Mouse (Mus musculus) intestine, postnatal 0 days (tissue): Measurements from ENCODE around the gene Rnf181. TPM values are rescaled to one million over a fixed set of nuclear protein-coding genes. Genes with fewer than 3 reads are reported as not detected.
A peak's percentile ranks its signal among the peaks of the same experiment; 100 is the strongest.

Source experiments
- ATAC-seq: fragments of 200-750 bp; cut with Nextera tagmentation; 2 replicates; pipeline ENCODE4 v1.8.0; 2017; ENCODE audit warnings: mild to moderate bottlenecking, moderate TSS enrichment, moderate library complexity
- H3K27ac ChIP-seq: fragments of 300-500 bp; sonication (generic); 2 replicates; pipeline ENCODE4 v1.5.1; 2014; ENCODE audit warnings: mild to moderate bottlenecking, low read depth, low read length, moderate library complexity
- H3K27me3 ChIP-seq: fragments of 300-500 bp; sonication (generic); replicated peaks from 2 replicates; pipeline ENCODE4 v1.6.1; 2014; ENCODE audit warnings: low read length, mixed read lengths; ENCODE audit not compliant: control insufficient read depth, insufficient read depth
- H3K36me3 ChIP-seq: fragments of 300-500 bp; sonication (generic); 2 replicates; pipeline ENCODE4 v1.6.1; 2014; ENCODE audit warnings: mild to moderate bottlenecking, moderate library complexity; ENCODE audit not compliant: control insufficient read depth, insufficient read depth
- H3K4me1 ChIP-seq: fragments of 300-500 bp; sonication (generic); replicated peaks from 2 replicates; pipeline ENCODE4 v1.6.1; 2014; ENCODE audit warnings: antibody characterized with exemption, low read length, mixed read lengths; ENCODE audit not compliant: control insufficient read depth, insufficient read depth
- H3K4me2 ChIP-seq: fragments of 300-500 bp; sonication (generic); replicated peaks from 2 replicates; pipeline ENCODE4 v1.6.1; 2014; ENCODE audit warnings: low read depth, mild to moderate bottlenecking, moderate library complexity
- H3K4me3 ChIP-seq: fragments of 300-500 bp; sonication (generic); 2 replicates; pipeline ENCODE4 v1.5.1; 2014; ENCODE audit warnings: low read depth, low read length
- H3K9ac ChIP-seq: fragments of 300-500 bp; sonication (generic); 2 replicates; pipeline ENCODE4 v1.6.1; 2014; ENCODE audit warnings: mild to moderate bottlenecking, low read depth, low read length
- H3K9me3 ChIP-seq: fragments of 300-500 bp; sonication (generic); 2 replicates; pipeline ENCODE4 v1.6.1; 2016; ENCODE audit warnings: mixed run types; ENCODE audit not compliant: control insufficient read depth
- CTCF ChIP-seq: sonication (generic); IDR thresholded peaks from 2 replicates; pipeline ENCODE4 v1.5.1; 2016; ENCODE audit warnings: low read depth, mild to moderate bottlenecking, control low read depth, antibody characterized with exemption, moderate library complexity
- whole genome bisulfite sequencing: fragments of 180-500 bp; shearing (Covaris S2); extraction: QIAGEN DNeasy Blood & Tissue Kit; methylation state at CpG from one replicate; pipeline ENCODE4 v1.1.7; 2014; 5-methylcytosine and 5-hydroxymethylcytosine counted together
- polyA plus RNA-seq: library from polyadenylated mRNA; unstranded; fragments of >200 nt; fragmentation: Nextera tagmentation; extraction: Ambion mirVana; gene quantifications from 2 replicates; pipeline ENCODE4 v1.2.1, GENCODE M21; 2015

Gene Rnf181
- polyA plus RNA-seq, 1 experiment from 2014 or later: 122 TPM

GRCm38 (mm10) chr6:72390795-72391521 is 24.2 kb upstream of the Rnf181 start:
- Histone ChIP-seq H3K36me3 (peaks cover 18% of the 10 kb centered on the region), H3K27ac (peak overlapping the region; percentile 99), H3K9me3 (no peaks in the 10 kb centered on the region)

DNA sequence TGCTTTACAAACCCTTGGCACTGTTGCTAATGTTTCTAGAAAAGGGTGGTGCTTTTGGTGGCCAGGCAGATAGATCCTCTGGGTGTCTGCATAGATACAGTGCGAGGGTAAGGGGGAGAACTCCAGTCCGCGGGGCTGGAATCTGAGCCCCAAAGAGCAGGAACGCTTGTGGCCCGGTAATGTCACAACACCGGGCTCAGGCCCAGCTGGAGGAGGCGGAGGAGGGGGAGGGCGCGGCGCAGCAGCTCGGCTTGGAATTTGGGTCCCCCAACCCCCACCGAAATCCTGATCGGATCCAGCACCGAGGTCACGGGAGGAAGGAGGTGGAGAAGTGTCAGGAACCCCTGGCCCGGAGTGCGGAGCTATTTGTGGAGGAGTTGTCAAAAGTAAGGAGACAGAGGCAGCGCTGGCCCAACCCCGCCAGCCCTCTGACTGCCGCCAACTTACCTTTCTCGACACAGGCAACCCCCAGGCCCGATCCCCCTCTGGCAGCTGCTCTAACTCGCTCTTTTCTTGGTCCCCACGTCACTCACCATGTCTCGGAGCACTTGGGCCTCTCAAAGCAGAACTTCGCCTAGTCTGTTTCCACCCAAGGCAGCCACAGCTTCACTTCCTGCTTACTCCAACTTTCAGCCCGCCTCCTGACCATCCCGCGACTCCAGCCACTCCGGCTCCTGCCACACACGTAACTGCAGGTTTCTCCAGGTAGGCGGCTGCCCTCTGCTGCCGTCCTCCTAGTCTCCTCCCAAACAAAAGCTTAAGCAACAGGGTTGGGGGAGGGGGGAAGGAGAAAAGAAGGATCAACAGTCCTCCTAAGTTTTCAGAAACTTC is 23.4 kb upstream of the Rnf181 start, which contains the start of gene Vamp8:
TSS of gene Vamp8 (minus strand) at position 763 of the 831 bp plus-strand sequence.
- peak within 1 kb of the TSS; percentile 99 for H3K27ac ChIP-seq
- peak within 1 kb of the TSS; percentile 64 for H3K4me3 ChIP-seq
- TF ChIP-seq CTCF: peak; percentile 65
- H3K4me2 ChIP-seq: peak within 1 kb of the TSS; percentile 78
- ATAC-seq: peak; percentile 88
- peak within 1 kb of the TSS; percentile 91 for H3K9ac ChIP-seq
- 0% methylated on average over 32 of the region's 33 CpGs for WGBS
- H3K4me1 ChIP-seq: peaks cover 5% of the 10 kb centered on the region; the same call in 1 of the 2 replicates
- no peaks in the 10 kb centered on the region for H3K9me3 ChIP-seq
- H3K36me3 ChIP-seq: peaks cover 26% of the 10 kb centered on the region
- no peaks in the 10 kb centered on the region for H3K27me3 ChIP-seq

More at GRCm38 (mm10) chr6:72390795-72391521, 24.2 kb upstream of the Rnf181 start:
- peak; percentile 32; the same call in 1 of the 2 replicates for TF ChIP-seq CTCF
- Histone ChIP-seq H3K4me1 (peaks cover 5% of the 10 kb centered on the region; the same call in 1 of the 2 replicates), H3K9ac (peak overlapping the region; percentile 91), H3K4me2 (peak overlapping the region; percentile 78), H3K27me3 (no peaks in the 10 kb centered on the region), H3K4me3 (peak overlapping the region; percentile 64)
- 14% methylated on average over 12 of the region's 12 CpGs for WGBS
- ATAC-seq: peak; percentile 55

DNA sequence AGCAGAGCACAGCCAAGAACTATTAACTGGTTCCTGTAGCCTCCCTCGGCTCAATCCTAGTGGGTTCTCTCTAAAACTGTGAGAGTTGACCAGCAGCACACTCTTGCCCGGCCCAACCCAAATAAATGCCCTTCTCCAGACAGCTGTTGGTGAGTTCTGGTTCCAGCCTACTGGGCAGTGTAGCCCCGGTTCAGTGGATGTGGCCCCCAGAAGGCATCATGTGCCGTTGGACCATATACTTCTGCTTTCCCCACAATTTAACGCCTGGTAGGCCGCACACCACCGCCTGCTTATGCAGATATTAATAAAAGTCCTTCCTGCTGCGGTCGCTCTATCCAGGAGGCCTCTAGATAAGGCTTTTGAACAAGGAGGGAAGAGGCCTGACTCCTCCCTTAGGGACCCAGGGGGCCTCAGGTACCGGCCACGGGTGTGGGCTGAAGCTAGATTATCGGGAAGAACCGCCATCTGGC is 22.8 kb upstream of the Rnf181 start:
- peaks cover 33% of the 10 kb centered on the region for H3K36me3 ChIP-seq
- TF ChIP-seq CTCF: no peak
- peak overlapping the region; percentile 91 for H3K9ac ChIP-seq
- H3K27me3 ChIP-seq: no peaks in the 10 kb centered on the region
- peak overlapping the region; percentile 64 for H3K4me3 ChIP-seq
- H3K9me3 ChIP-seq: no peaks in the 10 kb centered on the region
- H3K27ac ChIP-seq: peak overlapping the region; percentile 99
- peak; percentile 57 for ATAC-seq
- H3K4me2 ChIP-seq: peak overlapping the region; percentile 78
- 6% methylated on average over 13 of the region's 13 CpGs for WGBS
- H3K4me1 ChIP-seq: peaks cover 5% of the 10 kb centered on the region; the same call in 1 of the 2 replicates

DNA sequence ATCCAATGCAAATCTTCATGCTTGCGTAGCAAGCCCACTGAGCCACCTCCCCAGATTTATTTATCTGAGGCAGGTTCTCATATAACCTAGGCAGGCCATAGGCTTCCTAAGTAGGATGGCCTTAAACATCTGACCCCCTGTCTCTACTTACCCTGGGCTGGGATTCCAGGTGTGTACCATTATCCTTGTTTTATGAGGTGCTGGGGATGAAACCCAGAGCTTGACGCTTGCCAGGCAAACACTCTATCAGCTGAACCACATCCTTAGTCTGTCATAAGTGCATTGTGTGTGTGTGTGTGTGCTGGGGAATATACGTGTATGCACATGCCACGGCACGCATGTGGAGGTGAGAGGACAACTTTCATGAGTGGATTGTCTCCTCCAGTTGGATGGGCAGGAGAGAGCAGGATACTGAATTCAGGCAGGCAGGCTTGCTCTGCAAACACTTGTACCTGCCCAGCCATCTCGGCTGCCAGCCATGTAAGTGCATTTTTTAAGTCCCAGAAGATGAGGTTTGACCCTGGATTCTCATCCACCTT is 22.1 kb upstream of the Rnf181 start:
- WGBS: 74% methylated on average over 6 of the region's 6 CpGs

DNA sequence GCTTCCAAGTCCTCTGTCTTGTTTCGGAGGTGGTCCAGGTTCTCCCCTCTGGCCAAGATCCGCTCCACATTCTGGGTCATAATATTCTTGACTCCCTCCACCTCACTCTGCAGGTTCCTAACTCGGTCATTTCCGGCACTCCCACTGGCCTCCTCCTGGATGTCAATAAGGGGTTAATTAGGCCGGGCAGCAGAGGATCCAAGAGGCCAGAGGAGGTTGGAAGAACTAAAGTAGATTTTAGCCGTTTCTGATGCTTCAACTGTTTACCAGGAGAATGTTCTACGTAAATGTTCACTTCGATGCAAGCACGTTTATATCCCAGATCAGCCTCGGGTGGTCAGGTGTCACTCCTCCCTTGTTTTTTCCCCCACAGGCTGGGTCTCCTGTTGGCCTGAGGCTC is 21.5 kb upstream of the Rnf181 start:
- no peak for ATAC-seq
- H3K36me3 ChIP-seq: peaks cover 40% of the 10 kb centered on the region
- H3K27me3 ChIP-seq: no peaks in the 10 kb centered on the region
- H3K27ac ChIP-seq: no peak overlapping the region
- TF ChIP-seq CTCF: no peak
- peaks cover 5% of the 10 kb centered on the region; the same call in 1 of the 2 replicates for H3K4me1 ChIP-seq
- no peak overlapping the region for H3K4me3 ChIP-seq
- 62% methylated on average over 10 of the region's 10 CpGs for whole genome bisulfite sequencing
- peak overlapping the region; percentile 78 for H3K4me2 ChIP-seq
- no peak overlapping the region for H3K9ac ChIP-seq
- no peaks in the 10 kb centered on the region for H3K9me3 ChIP-seq

More for the DNA sequence above, 22.1 kb upstream of the Rnf181 start:
- no peak for ATAC-seq
- H3K9ac ChIP-seq: peak overlapping the region; percentile 91; the same call in 1 of the 2 replicates
- H3K27ac ChIP-seq: peak overlapping the region; percentile 99; the same call in 1 of the 2 replicates
- H3K27me3 ChIP-seq: no peaks in the 10 kb centered on the region
- no peaks in the 10 kb centered on the region for H3K9me3 ChIP-seq
- peak overlapping the region; percentile 64 for H3K4me3 ChIP-seq
- H3K36me3 ChIP-seq: peaks cover 39% of the 10 kb centered on the region
- H3K4me1 ChIP-seq: peaks cover 5% of the 10 kb centered on the region; the same call in 1 of the 2 replicates
- H3K4me2 ChIP-seq: peak overlapping the region; percentile 78
- no peak for TF ChIP-seq CTCF

- Histone ChIP-seq H3K36me3 (peaks cover 40% of the 10 kb centered on the region), H3K27me3 (no peaks in the 10 kb centered on the region), H3K4me2 (no peak overlapping the region), H3K4me3 (no peak overlapping the region), H3K27ac (no peak overlapping the region), H3K9me3 (no peaks in the 10 kb centered on the region), H3K9ac (no peak overlapping the region), H3K4me1 (peaks cover 5% of the 10 kb centered on the region; the same call in 1 of the 2 replicates)
- ATAC-seq: no peak
- no peak for TF ChIP-seq CTCF
- 96% methylated on average over 3 of the region's 3 CpGs for WGBS
These were observed 21.1 kb upstream of the Rnf181 start for GRCm38 (mm10) chr6:72387816-72388215.
